In genomic region chr17:5976221-5977055, GRCm38 (mm10) we compare ENCODE assay signal across 8 mouse cellular contexts. TPM values are rescaled to one million over a fixed set of nuclear protein-coding genes. Genes with fewer than 3 reads are reported as not detected.
DNase-seq lines count a peak whose midpoint lies in the region; ATAC-seq and TF ChIP-seq lines count a peak whose summit lies in the region.

No protein-coding gene starts in this region.

- H3K27me3 ChIP-seq in embryonic facial prominence, embryonic 10.5 days (replicated peaks; ENCODE audit: low read depth, poor library complexity, severe bottlenecking) = no peaks in the 10 kb centered on the region
- H3K27me3 ChIP-seq in intestine, embryonic 16.5 days (replicated peaks; ENCODE audit: control insufficient read depth, insufficient read depth, low read length) = no peaks in the 10 kb centered on the region
- peaks cover 36% of the 10 kb centered on the region for H3K27me3 ChIP-seq in megakaryocyte, embryonic 14.5 days (replicated peaks)

- DNase-seq in gastrocnemius, adult 2 months = peak; percentile 40
- no peak for DNase-seq in gastrocnemius, postnatal 36 days
- peak; percentile 66 for DNase-seq in 3T3-L1 (ENCODE audit: low read depth, low spot score)
- DNase-seq in embryonic facial prominence, embryonic 10.5 days (ENCODE audit: low spot score) = no peak
- no peak for DNase-seq in embryo, embryonic 10 days (ENCODE audit: low spot score)

- H3K9ac ChIP-seq in intestine, embryonic 16.5 days (ENCODE audit: low read depth, low read length) = peak overlapping the region; percentile 36; the same call in 1 of the 2 replicates

- peak overlapping the region; percentile 69 for H3K4me3 ChIP-seq in gastrocnemius, adult 2 months
- no peak overlapping the region for H3K4me3 ChIP-seq in embryonic facial prominence, embryonic 10.5 days
- H3K4me3 ChIP-seq in intestine, embryonic 16.5 days (ENCODE audit: low read length) = no peak overlapping the region
- H3K4me3 ChIP-seq in megakaryocyte, embryonic 14.5 days (replicated peaks) = peak overlapping the region; percentile 90

- H3K27ac ChIP-seq in gastrocnemius, adult 2 months = peak overlapping the region; percentile 85
- peak overlapping the region; percentile 59 for H3K27ac ChIP-seq in embryonic facial prominence, embryonic 10.5 days (replicated peaks)
- peak overlapping the region; percentile 83 for H3K27ac ChIP-seq in intestine, embryonic 16.5 days (ENCODE audit: low read length)

- 70% methylated on average over 20 of the region's 20 CpGs for whole genome bisulfite sequencing in embryonic facial prominence, embryonic 10.5 days
- 41% methylated on average over 20 of the region's 20 CpGs for WGBS in intestine, embryonic 16.5 days

- ATAC-seq in intestine, embryonic 16.5 days = peak; percentile 19
- ATAC-seq in erythroblast, adult 5-6 weeks (replicated peaks; ENCODE audit: low FRiP score, poor library complexity, severe bottlenecking) = no peak

- H3K4me2 ChIP-seq in intestine, embryonic 16.5 days (ENCODE audit: low read depth, low read length) = peak overlapping the region; percentile 11; the same call in 1 of the 2 replicates

- intact Hi-C loops in gastrocnemius, adult 2 months (cut with DNase I) = no loop called here
- intact Hi-C loops in gastrocnemius, postnatal 36 days (cut with DNase I) = no loop called here

- TF ChIP-seq CTCF in gastrocnemius, adult 2 months (IDR thresholded peaks at IDR 0.05) = no peak

- H3K4me1 ChIP-seq in embryonic facial prominence, embryonic 10.5 days = peaks cover 41% of the 10 kb centered on the region
- H3K4me1 ChIP-seq in intestine, embryonic 16.5 days (ENCODE audit: control insufficient read depth, insufficient read depth, low read length) = peaks cover 38% of the 10 kb centered on the region
- peaks cover 70% of the 10 kb centered on the region for H3K4me1 ChIP-seq in megakaryocyte, embryonic 14.5 days

- no peaks in the 10 kb centered on the region for H3K9me3 ChIP-seq in embryonic facial prominence, embryonic 10.5 days
- H3K9me3 ChIP-seq in intestine, embryonic 16.5 days (ENCODE audit: control insufficient read depth, low read length) = no peaks in the 10 kb centered on the region
- no peaks in the 10 kb centered on the region for H3K9me3 ChIP-seq in megakaryocyte, embryonic 14.5 days

- H3K36me3 ChIP-seq in embryonic facial prominence, embryonic 10.5 days (replicated peaks) = no peaks in the 10 kb centered on the region
- H3K36me3 ChIP-seq in intestine, embryonic 16.5 days (ENCODE audit: control insufficient read depth, insufficient read depth, low read length) = no peaks in the 10 kb centered on the region
- H3K36me3 ChIP-seq in megakaryocyte, embryonic 14.5 days (replicated peaks; ENCODE audit: low read length) = peaks cover 9% of the 10 kb centered on the region

RNA-seq across cellular contexts. Expression of gene Synj2, which starts 35.4 kb away (rescaled TPM):
- total RNA-seq in gastrocnemius, adult 2 months (2021) = 10 to 100 TPM; 26.3 to 36.9 TPM
- 10 to 100 TPM; 27.2 to 47.5 TPM for total RNA-seq in gastrocnemius, postnatal 36 days (2021)
- polyA plus RNA-seq in embryonic facial prominence, embryonic 10.5 days (2016; fragmentation: Nextera tagmentation; extraction: Ambion mirVana) = 1.4 and 1.8 TPM in 2 replicates
- 3.5 and 4.0 TPM in 2 replicates for polyA plus RNA-seq in intestine, embryonic 16.5 days (2015; fragmentation: Nextera tagmentation; extraction: Ambion mirVana)
- polyA plus RNA-seq in megakaryocyte, embryonic 14.5 days (2012; ENCODE audit: insufficient read depth, low replicate concordance) = 4.1 and 4.3 TPM in 2 replicates
- 0.63 and 1.3 TPM in 2 replicates for total RNA-seq in erythroblast, adult 5-6 weeks (2015; ENCODE audit: low replicate concordance)
- 0.85 and 4.6 TPM in 2 replicates for total RNA-seq in erythroblast, adult 5-6 weeks (2017; ENCODE audit: low replicate concordance)

Comparison
In these comparisons a context has a peak if more than half of its experiments do, and no peak if none do; other contexts are left out.
1. DNase-seq: peak in gastrocnemius, adult 2 months (single experiment) and 3T3-L1 (single experiment); none in gastrocnemius, postnatal 36 days (0 of 2), embryonic facial prominence, embryonic 10.5 days (single experiment) and embryo, embryonic 10 days (single experiment).
2. H3K4me3 ChIP-seq: peak in gastrocnemius, adult 2 months (single experiment) and megakaryocyte, embryonic 14.5 days (single experiment); none in embryonic facial prominence, embryonic 10.5 days (single experiment) and intestine, embryonic 16.5 days (single experiment).
3. RNA of gene Synj2, which starts 35.4 kb away (total RNA-seq): 27.2 to 47.5 TPM in gastrocnemius, postnatal 36 days and 26.3 to 36.9 TPM in gastrocnemius, adult 2 months; 0.63 to 4.6 TPM in erythroblast, adult 5-6 weeks; every median in the first group is over 4 times any median in the second.
4. Peak in every context shown above with its lines, with median percentiles within 50 percentile points of each other: H3K27ac ChIP-seq.